Mouse (Mus musculus): Measurements from ENCODE around the gene Thumpd3. TPM values are rescaled to one million over a fixed set of nuclear protein-coding genes. Genes with fewer than 3 reads are reported as not detected.

Gene Thumpd3
- polyA plus RNA-seq (2012; ENCODE audit: low replicate concordance), result 3.6 and 5.4 TPM in 2 replicates

DNA sequence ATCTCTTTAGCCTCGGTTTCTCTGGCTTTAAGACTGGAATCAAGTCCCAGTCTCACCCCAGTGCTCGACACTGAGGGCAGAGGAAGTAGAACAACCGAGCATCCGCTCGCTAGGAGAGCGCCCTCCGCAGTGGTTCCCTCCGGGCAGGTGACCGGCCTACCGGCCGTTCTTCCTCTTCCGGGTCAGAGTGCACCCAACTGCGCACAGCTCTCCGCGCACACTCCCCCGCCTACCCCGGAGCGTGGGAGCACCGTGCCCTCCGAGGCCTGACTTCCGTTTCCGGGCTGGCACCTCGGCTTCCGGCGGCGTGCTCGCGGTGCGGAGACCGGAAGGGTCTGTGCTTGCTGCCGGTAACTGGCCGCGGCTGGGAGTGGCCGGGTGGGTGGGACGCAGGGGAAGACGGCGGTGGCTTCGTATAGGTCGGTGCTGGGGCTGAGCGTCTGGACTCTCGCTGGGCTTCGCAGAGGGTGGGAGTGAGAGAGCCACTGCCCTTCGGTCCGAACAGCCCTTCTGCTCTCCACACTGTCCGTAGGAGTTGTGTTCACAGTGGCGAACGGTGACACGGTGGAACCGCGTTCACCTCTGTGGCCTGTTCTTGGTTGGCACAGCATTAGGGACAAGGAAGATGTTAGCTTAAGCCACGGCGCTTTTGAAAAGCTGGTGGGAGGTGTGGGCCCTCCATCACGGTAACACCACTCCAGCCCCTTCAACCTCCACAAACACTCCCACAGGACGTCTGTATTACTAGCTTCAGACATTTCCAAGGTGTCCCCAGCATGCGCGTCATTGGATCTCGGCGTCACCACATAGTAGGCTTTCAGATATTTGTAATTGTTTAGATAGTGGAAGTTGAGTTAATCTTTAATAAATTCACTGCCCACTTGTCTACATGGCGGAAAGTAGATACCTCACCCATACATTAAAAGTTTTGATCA lies at the start of gene Thumpd3:
Gene Thumpd3 (plus strand): TSS at position 185 of the 935 bp plus-strand sequence.

DNA sequence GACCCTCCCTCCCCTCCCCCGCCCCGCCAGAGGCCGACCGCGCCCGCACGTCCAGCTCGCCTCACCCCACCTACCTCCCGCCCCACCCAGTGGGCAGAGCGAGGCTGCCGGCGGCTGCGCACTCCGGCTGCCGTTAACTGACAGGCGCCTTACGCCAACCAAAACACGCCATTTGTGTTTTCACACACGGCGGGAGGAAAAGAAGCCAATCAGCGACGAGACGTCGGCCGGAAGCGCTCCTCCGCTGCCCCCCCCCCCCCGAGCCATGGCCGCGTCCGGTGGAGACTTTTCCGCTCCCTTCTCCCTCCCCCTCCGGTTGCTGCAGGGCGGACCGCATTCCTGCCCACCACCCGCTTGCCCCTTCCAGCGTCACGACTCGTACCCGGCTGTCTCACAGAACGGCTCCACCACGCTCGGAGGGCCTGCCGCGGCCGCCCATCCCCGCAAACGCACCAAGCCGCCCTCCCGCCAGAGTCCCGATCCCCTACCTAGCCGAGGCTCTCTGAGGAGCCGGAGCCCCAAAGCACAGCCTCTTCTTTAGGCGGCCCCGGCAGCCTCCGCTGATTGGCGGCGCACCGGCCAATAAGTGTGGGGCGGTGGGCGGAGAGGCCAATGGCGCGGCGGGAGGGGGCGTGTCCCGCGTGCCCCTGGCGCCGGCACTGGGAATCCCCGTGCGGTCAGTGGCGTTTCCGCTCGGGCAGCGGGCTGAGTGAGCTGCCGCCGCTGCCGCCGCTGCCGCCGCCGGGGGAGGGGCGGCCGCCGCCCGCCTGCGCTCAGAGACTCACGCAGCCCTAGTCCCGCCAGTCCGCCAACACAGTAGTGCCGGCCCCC lies 30.9 kb downstream of the Thumpd3 start, which contains the start of gene Setd5:
Gene Setd5 (plus strand): TSS at position 680 of the 831 bp plus-strand sequence.

Other genes starting within 250 kb of the Thumpd3 start
- gene Srgap3, start 99.0 kb upstream of the Thumpd3 start, polyA plus RNA-seq (2012; ENCODE audit: low replicate concordance), result 2.9 and 4.2 TPM in 2 replicates
- 62.6 and 103 TPM in 2 replicates for gene Setd5, start 31.1 kb downstream of the Thumpd3 start, polyA plus RNA-seq (2012; ENCODE audit: low replicate concordance)
- gene Lhfpl4, start 149.2 kb downstream of the Thumpd3 start, polyA plus RNA-seq (2012; ENCODE audit: low replicate concordance), result 0.16 and 0.20 TPM in 2 replicates
- 88.1 and 106 TPM in 2 replicates for gene Mtmr14, start 191.6 kb downstream of the Thumpd3 start, polyA plus RNA-seq (2012; ENCODE audit: low replicate concordance)
- gene Cpne9, start 236.1 kb downstream of the Thumpd3 start, polyA plus RNA-seq (2012; ENCODE audit: low replicate concordance), result 0.08 and 0.11 TPM in 2 replicates